Mouse (Mus musculus) embryonic fibroblast, embryonic 13.5 days (primary cell): ENCODE measurements at regions not wholly inside any gene's neighbourhood (a gene's known extent, or its start where the extent isn't known, plus 50 kb on each side); places are given as distances from the start of the nearest gene placed in this dataset.
A peak's percentile ranks its signal among the peaks of the same experiment; 100 is the strongest.

Source experiments
- H3K27ac ChIP-seq: 2 replicates; pipeline ENCODE4 v1.5.1; 2012; ENCODE audit warnings: low read length, control low read depth, inconsistent platforms; ENCODE audit not compliant: insufficient read depth
- H3K4me1 ChIP-seq: 2 replicates; pipeline ENCODE4 v1.6.1; 2011; ENCODE audit warnings: low read length; ENCODE audit not compliant: control insufficient read depth, insufficient read depth
- H3K4me3 ChIP-seq: 2 replicates; pipeline ENCODE4 v1.5.1; 2011; ENCODE audit warnings: mild to moderate bottlenecking, control low read depth, low read length; ENCODE audit not compliant: insufficient read depth
- CTCF ChIP-seq: IDR thresholded peaks from 2 replicates; pipeline ENCODE4 v1.5.1; 2011; ENCODE audit warnings: mild to moderate bottlenecking, control low read depth, low read length, moderate library complexity, borderline replicate concordance; ENCODE audit not compliant: insufficient read depth
- POLR2A ChIP-seq: IDR thresholded peaks from 2 replicates; pipeline ENCODE4 v1.6.1; 2011; ENCODE audit warnings: low read depth, mild to moderate bottlenecking, control low read depth, low read length, moderate library complexity

GRCm38 (mm10) chr9:120739953-120740524, 168.8 kb downstream of the Rpl14 start:
- Histone ChIP-seq H3K4me1 (peaks cover 17% of the 10 kb centered on the region), H3K4me3 (no peak overlapping the region), H3K27ac (peak overlapping the region; percentile 80)
- TF ChIP-seq POLR2A (no peak), CTCF (no peak)

GRCm38 (mm10) chr9:120741521-120741920, 170.3 kb downstream of the Rpl14 start:
- no peak overlapping the region for H3K27ac ChIP-seq
- no peak for TF ChIP-seq CTCF
- no peak for TF ChIP-seq POLR2A
- H3K4me1 ChIP-seq: peaks cover 17% of the 10 kb centered on the region
- no peak overlapping the region for H3K4me3 ChIP-seq

GRCm38 (mm10) chr9:120743455-120743854, 172.2 kb downstream of the Rpl14 start:
- no peak overlapping the region for H3K27ac ChIP-seq
- H3K4me3 ChIP-seq: no peak overlapping the region
- no peak for TF ChIP-seq CTCF
- TF ChIP-seq POLR2A: no peak
- peaks cover 15% of the 10 kb centered on the region for H3K4me1 ChIP-seq

GRCm38 (mm10) chr9:120745674-120746073, 174.4 kb downstream of the Rpl14 start:
- H3K4me3 ChIP-seq: no peak overlapping the region
- TF ChIP-seq POLR2A (no peak), CTCF (no peak)
- peaks cover 5% of the 10 kb centered on the region; the same call in 1 of the 2 replicates for H3K4me1 ChIP-seq
- no peak overlapping the region for H3K27ac ChIP-seq

GRCm38 (mm10) chr9:120750820-120751219, 178.2 kb upstream of the Ctnnb1 start:
- no peak for TF ChIP-seq POLR2A
- no peaks in the 10 kb centered on the region for H3K4me1 ChIP-seq
- H3K4me3 ChIP-seq: no peak overlapping the region
- H3K27ac ChIP-seq: no peak overlapping the region

DNA sequence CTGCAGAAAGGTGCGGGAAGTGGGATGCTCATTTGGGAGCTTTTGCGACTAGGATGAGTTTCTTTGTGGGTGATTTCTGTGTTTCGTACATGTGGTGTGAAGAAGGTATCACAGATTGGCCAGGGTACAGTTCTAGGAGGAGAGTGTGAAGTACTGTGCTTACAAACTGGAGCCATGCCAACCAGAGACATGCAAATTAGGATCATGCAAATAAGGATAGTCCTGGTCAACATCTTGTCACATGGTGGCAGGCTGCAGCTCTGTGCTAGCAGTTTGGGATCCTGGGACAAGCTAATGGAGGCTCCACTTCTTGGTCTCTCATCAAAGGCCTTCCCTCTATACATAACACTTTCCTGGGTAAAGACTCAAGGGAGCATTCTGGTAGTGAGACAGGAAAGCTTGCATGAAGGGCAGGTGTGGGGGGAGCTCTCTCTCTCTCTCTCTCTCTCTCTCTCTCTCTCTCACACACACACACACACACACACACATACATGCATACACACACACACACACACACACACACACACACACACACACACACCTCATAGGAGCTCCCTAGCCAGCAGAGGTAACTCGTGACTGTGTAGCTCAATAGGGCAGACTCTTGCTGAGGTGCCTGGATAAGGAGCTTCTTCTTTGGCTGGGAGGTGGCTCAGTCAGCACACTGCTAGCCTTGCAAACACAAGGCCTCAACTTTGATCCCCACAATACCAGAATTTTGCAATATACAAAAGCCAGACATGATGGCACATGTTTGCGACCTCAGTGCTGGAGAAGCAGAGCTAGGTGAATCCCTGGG, 177.1 kb upstream of the Ctnnb1 start:
- H3K4me1 ChIP-seq: no peaks in the 10 kb centered on the region
- no peak overlapping the region for H3K4me3 ChIP-seq
- TF ChIP-seq POLR2A: no peak
- TF ChIP-seq CTCF: no peak
- no peak overlapping the region for H3K27ac ChIP-seq

GRCm38 (mm10) chr9:120754151-120754550, 174.9 kb upstream of the Ctnnb1 start:
- Histone ChIP-seq H3K4me1 (no peaks in the 10 kb centered on the region), H3K4me3 (no peak overlapping the region), H3K27ac (no peak overlapping the region)
- TF ChIP-seq CTCF: no peak
- TF ChIP-seq POLR2A: no peak

DNA sequence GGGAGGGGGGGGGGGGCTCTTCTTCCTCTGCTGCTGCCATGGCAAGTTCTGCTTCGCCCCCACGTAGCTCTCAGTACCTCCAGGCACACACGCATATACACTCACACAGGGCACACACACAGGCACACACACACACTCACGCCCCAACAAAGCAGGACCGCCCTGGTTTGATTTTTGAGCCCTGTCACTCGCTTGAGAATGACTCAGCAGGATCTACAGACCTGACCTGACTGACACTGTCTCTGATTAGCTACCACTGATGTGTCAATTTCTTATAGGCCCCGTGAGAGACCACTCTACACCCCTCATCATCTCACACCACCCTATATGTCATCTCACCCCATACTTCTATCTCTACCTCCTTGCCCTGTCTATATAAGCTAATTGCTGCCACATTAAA, 173.5 kb upstream of the Ctnnb1 start:
- Histone ChIP-seq H3K4me1 (no peaks in the 10 kb centered on the region), H3K4me3 (no peak overlapping the region), H3K27ac (no peak overlapping the region)
- TF ChIP-seq POLR2A (no peak), CTCF (no peak)

DNA sequence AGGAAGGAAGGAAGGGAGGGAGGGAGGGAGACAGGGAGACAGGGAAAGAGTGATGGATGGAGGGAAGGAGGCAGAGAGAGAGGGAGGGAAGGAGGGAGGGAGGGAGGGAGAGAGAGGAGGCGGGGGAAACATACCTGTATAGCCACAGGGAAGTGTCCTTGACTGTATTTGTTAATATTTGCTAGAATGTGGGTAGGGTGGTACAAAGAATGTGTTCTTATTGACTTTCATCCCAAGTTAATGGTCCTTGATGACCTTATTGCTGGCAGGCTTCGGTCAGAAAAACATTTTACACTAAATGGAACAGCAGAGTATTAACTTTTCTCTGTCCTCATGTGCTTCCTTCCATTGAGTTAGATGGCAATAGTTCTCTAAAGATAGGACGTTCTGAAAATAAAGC, 171.0 kb upstream of the Ctnnb1 start:
- no peak for TF ChIP-seq CTCF
- no peak for TF ChIP-seq POLR2A
- H3K4me1 ChIP-seq: no peaks in the 10 kb centered on the region

GRCm38 (mm10) chr9:120758632-120759031, 170.4 kb upstream of the Ctnnb1 start:
- H3K27ac ChIP-seq: no peak overlapping the region
- no peak overlapping the region for H3K4me3 ChIP-seq
- TF ChIP-seq CTCF (no peak), POLR2A (no peak)
- H3K4me1 ChIP-seq: no peaks in the 10 kb centered on the region

More for the DNA sequence above, 171.0 kb upstream of the Ctnnb1 start:
- no peak overlapping the region for H3K4me3 ChIP-seq
- no peak overlapping the region for H3K27ac ChIP-seq

DNA sequence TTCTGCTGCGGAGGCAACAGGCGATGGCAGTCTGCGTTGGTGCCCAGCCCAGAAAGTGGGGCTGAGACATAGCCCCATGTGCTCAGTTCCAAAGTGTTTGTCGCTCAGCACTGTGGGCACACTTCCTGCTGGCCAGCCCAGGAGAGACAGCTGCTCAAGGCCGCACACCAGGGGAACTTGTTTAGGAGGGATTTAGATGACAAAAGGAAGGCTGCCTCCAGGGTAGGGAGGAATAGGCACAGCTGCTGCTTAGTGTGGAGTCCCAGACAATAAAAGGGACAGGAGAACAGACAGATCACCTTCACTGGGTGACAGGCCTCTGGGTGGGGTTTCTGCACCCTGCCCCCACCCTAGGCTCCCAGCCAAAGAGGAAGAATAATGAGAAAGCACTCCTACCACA, 169.2 kb upstream of the Ctnnb1 start:
- H3K27ac ChIP-seq: no peak overlapping the region

More for the DNA sequence above, 169.2 kb upstream of the Ctnnb1 start:
- H3K4me3 ChIP-seq: no peak overlapping the region
- TF ChIP-seq CTCF: no peak
- no peak for TF ChIP-seq POLR2A
- peaks cover 3% of the 10 kb centered on the region; the same call in 1 of the 2 replicates for H3K4me1 ChIP-seq
